Mouse (Mus musculus) lung, postnatal 0 days (tissue): ENCODE data around the gene Arrdc2. TPM values are rescaled to one million over a fixed set of nuclear protein-coding genes. Genes with fewer than 3 reads are reported as not detected.
A peak's percentile ranks its signal among the peaks of the same experiment; 100 is the strongest.

Experiments used
- ATAC-seq: fragments of 200-750 bp; cut with Nextera tagmentation; 2 replicates; pipeline ENCODE4 v1.8.0; 2017; ENCODE audit warnings: moderate library complexity
- DNase-seq: peaks from one replicate; pipeline ENCODE4 v3.0.0-alpha.2; 2016; ENCODE audit warnings: low spot score
- H3K27ac ChIP-seq: fragments of 300-500 bp; sonication (generic); 2 replicates; pipeline ENCODE4 v1.5.1; 2014; ENCODE audit warnings: antibody characterized with exemption, mild to moderate bottlenecking, low read length, mixed read lengths
- H3K27me3 ChIP-seq: fragments of 300-500 bp; sonication (generic); replicated peaks from 2 replicates; pipeline ENCODE4 v1.6.1; 2014; ENCODE audit warnings: low read length, mixed read lengths; ENCODE audit not compliant: insufficient read depth
- H3K36me3 ChIP-seq: fragments of 300-500 bp; sonication (generic); 2 replicates; pipeline ENCODE4 v1.6.1; 2014; ENCODE audit warnings: low read length, mixed read lengths; ENCODE audit not compliant: insufficient read depth
- H3K4me1 ChIP-seq: fragments of 300-500 bp; sonication (generic); 2 replicates; pipeline ENCODE4 v1.6.1; 2014; ENCODE audit warnings: antibody characterized with exemption, low read depth, low read length, mixed read lengths; ENCODE audit not compliant: insufficient read depth
- H3K4me2 ChIP-seq: fragments of 300-500 bp; sonication (generic); replicated peaks from 2 replicates; pipeline ENCODE4 v1.6.1; 2014; ENCODE audit warnings: low read depth, mild to moderate bottlenecking, low read length, moderate library complexity, mixed read lengths
- H3K4me3 ChIP-seq: fragments of 300-500 bp; sonication (generic); 2 replicates; pipeline ENCODE4 v1.5.1; 2014; ENCODE audit warnings: low read depth, low read length
- H3K9ac ChIP-seq: fragments of 300-500 bp; sonication (generic); replicated peaks from 2 replicates; pipeline ENCODE4 v1.6.1; 2014; ENCODE audit warnings: low read depth, mild to moderate bottlenecking
- H3K9me3 ChIP-seq: fragments of 300-500 bp; sonication (generic); 2 replicates; pipeline ENCODE4 v1.6.1; 2016; ENCODE audit warnings: low read length, mixed read lengths
- CTCF ChIP-seq: IDR thresholded peaks from 2 replicates; pipeline ENCODE4 v1.5.1; 2016; ENCODE audit warnings: antibody characterized with exemption, mild to moderate bottlenecking
- EP300 ChIP-seq: IDR thresholded peaks from 2 replicates; pipeline ENCODE4 v1.6.1; 2016; ENCODE audit warnings: antibody characterized with exemption, mild to moderate bottlenecking, control low read depth
- WGBS: fragments of 180-500 bp; shearing (Covaris S2); extraction: QIAGEN DNeasy Blood & Tissue Kit; methylation state at CpG from one replicate; pipeline ENCODE4 v1.1.7; 2014; 5-methylcytosine and 5-hydroxymethylcytosine counted together
- polyA plus RNA-seq: library from polyadenylated mRNA; unstranded; fragments of >200 nt; fragmentation: Nextera tagmentation; extraction: Ambion mirVana; gene quantifications from 2 replicates; pipeline ENCODE4 v1.2.1, GENCODE M21; 2015

Gene Arrdc2
- polyA plus RNA-seq = 9.4 and 10.7 TPM in 2 replicates

GRCm38 (mm10) chr8:70839408-70840351 lies at the start of gene Arrdc2:
TSS of gene Arrdc2 (minus strand) at chr8:70839720.
- 2% methylated on average over 55 of the region's 55 CpGs for WGBS
- peaks cover 19% of the 10 kb centered on the region for H3K36me3 ChIP-seq
- peak; percentile 100 for DNase-seq
- H3K4me3 ChIP-seq = peak within 1 kb of the TSS; percentile 68
- peak within 1 kb of the TSS; percentile 96 for H3K27ac ChIP-seq
- TF ChIP-seq EP300 (no peak; the same call in none of the 2 replicates), CTCF (no peak)
- H3K4me2 ChIP-seq = peak within 1 kb of the TSS; percentile 86
- H3K4me1 ChIP-seq = peaks cover 2% of the 10 kb centered on the region
- H3K9ac ChIP-seq = peak within 1 kb of the TSS; percentile 81
- no peaks in the 10 kb centered on the region for H3K9me3 ChIP-seq
- ATAC-seq = peak; percentile 97
- no peaks in the 10 kb centered on the region for H3K27me3 ChIP-seq

GRCm38 (mm10) chr8:70887669-70888068 lies 48.1 kb upstream of the Arrdc2 start:
- Histone ChIP-seq H3K9me3 (no peaks in the 10 kb centered on the region), H3K9ac (no peak overlapping the region), H3K4me2 (no peak overlapping the region), H3K36me3 (no peaks in the 10 kb centered on the region), H3K27me3 (peaks cover 16% of the 10 kb centered on the region), H3K27ac (no peak overlapping the region), H3K4me3 (no peak overlapping the region), H3K4me1 (0 out of 2 replicates have a peak, but pooled peaks cover 5% of the 10 kb centered on the region)
- DNase-seq = peak; percentile 37
- TF ChIP-seq EP300 (no peak), CTCF (no peak)
- peak; percentile 20; the same call in 1 of the 2 replicates for ATAC-seq
- WGBS = 8% methylated on average over 14 of the region's 18 CpGs

GRCm38 (mm10) chr8:70885612-70886011 lies 46.1 kb upstream of the Arrdc2 start:
- Histone ChIP-seq H3K36me3 (no peaks in the 10 kb centered on the region), H3K4me1 (no peaks in the 10 kb centered on the region), H3K27me3 (0 out of 2 replicates have a peak, but pooled peaks cover under 1% of the 10 kb centered on the region), H3K4me2 (no peak overlapping the region), H3K27ac (no peak overlapping the region), H3K9me3 (no peaks in the 10 kb centered on the region), H3K9ac (no peak overlapping the region), H3K4me3 (no peak overlapping the region)
- DNase-seq (peak; percentile 27), ATAC-seq (no peak)
- WGBS = 15% methylated on average over 12 of the region's 12 CpGs
- TF ChIP-seq EP300 (no peak), CTCF (no peak)

GRCm38 (mm10) chr8:70884683-70885082 lies 45.2 kb upstream of the Arrdc2 start:
- Histone ChIP-seq H3K4me1 (0 out of 2 replicates have a peak, but pooled peaks cover 3% of the 10 kb centered on the region), H3K9me3 (no peaks in the 10 kb centered on the region), H3K27me3 (no peaks in the 10 kb centered on the region), H3K4me2 (no peak overlapping the region), H3K9ac (no peak overlapping the region), H3K4me3 (no peak overlapping the region), H3K36me3 (no peaks in the 10 kb centered on the region), H3K27ac (no peak overlapping the region)
- TF ChIP-seq CTCF (no peak), EP300 (no peak)
- 70% methylated on average over 10 of the region's 10 CpGs for WGBS
- ATAC-seq = no peak
- DNase-seq = no peak

GRCm38 (mm10) chr8:70884186-70884585 lies 44.7 kb upstream of the Arrdc2 start:
- 74% methylated on average over 4 of the region's 4 CpGs for WGBS
- H3K36me3 ChIP-seq = no peaks in the 10 kb centered on the region
- no peak for ATAC-seq

GRCm38 (mm10) chr8:70880546-70880945 lies 41.0 kb upstream of the Arrdc2 start:
- H3K36me3 ChIP-seq = no peaks in the 10 kb centered on the region
- 18% methylated on average over 11 of the region's 11 CpGs for WGBS
- H3K9ac ChIP-seq = no peak overlapping the region
- H3K4me1 ChIP-seq = 0 out of 2 replicates have a peak, but pooled peaks cover 3% of the 10 kb centered on the region
- peak; percentile 60 for ATAC-seq
- H3K27ac ChIP-seq = no peak overlapping the region
- no peak overlapping the region for H3K4me3 ChIP-seq
- peak; percentile 39 for DNase-seq
- H3K9me3 ChIP-seq = no peaks in the 10 kb centered on the region
- no peaks in the 10 kb centered on the region for H3K27me3 ChIP-seq
- TF ChIP-seq CTCF (no peak), EP300 (no peak)
- H3K4me2 ChIP-seq = no peak overlapping the region

More at GRCm38 (mm10) chr8:70884186-70884585, 44.7 kb upstream of the Arrdc2 start:
- Histone ChIP-seq H3K27me3 (no peaks in the 10 kb centered on the region), H3K4me3 (no peak overlapping the region), H3K4me1 (0 out of 2 replicates have a peak, but pooled peaks cover 3% of the 10 kb centered on the region), H3K4me2 (no peak overlapping the region), H3K9ac (no peak overlapping the region), H3K27ac (no peak overlapping the region), H3K9me3 (no peaks in the 10 kb centered on the region)
- no peak for TF ChIP-seq CTCF
- TF ChIP-seq EP300 = no peak
- DNase-seq = no peak
